Mouse (Mus musculus) ES-E14 (cell line): ENCODE data around the gene Olfr524.

Experiments
- CHD2 ChIP-seq: IDR thresholded peaks from 2 replicates; pipeline ENCODE4 v1.6.1; 2014; ENCODE audit warnings: mild to moderate bottlenecking, low read depth, low read length, inconsistent platforms
- HCFC1 ChIP-seq: IDR thresholded peaks from 2 replicates; pipeline ENCODE4 v1.6.1; 2012; ENCODE audit warnings: low read length, inconsistent platforms, borderline replicate concordance; ENCODE audit not compliant: insufficient read depth
- MAFK ChIP-seq: IDR thresholded peaks from 2 replicates; pipeline ENCODE4 v1.6.1; 2014; ENCODE audit warnings: mild to moderate bottlenecking, low read depth, low read length, inconsistent platforms; ENCODE audit not compliant: insufficient read depth
- ZC3H11A ChIP-seq: IDR thresholded peaks from 2 replicates; pipeline ENCODE4 v1.6.1; 2012; ENCODE audit warnings: low read depth, mild to moderate bottlenecking, inconsistent platforms, low read length, borderline replicate concordance
- ZNF384 ChIP-seq: IDR thresholded peaks from 2 replicates; pipeline ENCODE4 v1.6.1; 2012; ENCODE audit warnings: low read depth, low read length, inconsistent platforms

GRCm38 (mm10) chr7:140220375-140220774, 14.6 kb upstream of the Olfr524 start:
- TF ChIP-seq CHD2 = no peak
- no peak for TF ChIP-seq MAFK
- no peak for TF ChIP-seq ZNF384
- TF ChIP-seq ZC3H11A = no peak
- TF ChIP-seq HCFC1 = no peak
